Mouse (Mus musculus) stomach, embryonic 16.5 days (tissue): Measurements from ENCODE around the gene Ewsr1. TPM values are rescaled to one million over a fixed set of nuclear protein-coding genes. Genes with fewer than 3 reads are reported as not detected.
A peak's percentile ranks its signal among the peaks of the same experiment; 100 is the strongest.

Source experiments
- ATAC-seq: fragments of 200-750 bp; cut with Nextera tagmentation; 2 replicates; pipeline ENCODE4 v1.8.0; 2017; ENCODE audit warnings: moderate number of reproducible peaks, moderate TSS enrichment; ENCODE audit not compliant: insufficient read depth, low FRiP score
- H3K27ac ChIP-seq: fragments of 300-500 bp; sonication (generic); 2 replicates; pipeline ENCODE4 v1.5.1; 2014; ENCODE audit warnings: low read length
- H3K27me3 ChIP-seq: fragments of 300-500 bp; sonication (generic); 2 replicates; pipeline ENCODE4 v1.6.1; 2014; ENCODE audit warnings: low read length, control low read depth, mixed read lengths; ENCODE audit not compliant: control insufficient read depth, insufficient read depth
- H3K36me3 ChIP-seq: fragments of 300-500 bp; sonication (generic); 2 replicates; pipeline ENCODE4 v1.6.1; 2014; ENCODE audit warnings: low read length; ENCODE audit not compliant: control insufficient read depth, insufficient read depth
- H3K4me1 ChIP-seq: fragments of 300-500 bp; sonication (generic); 2 replicates; pipeline ENCODE4 v1.6.1; 2014; ENCODE audit warnings: low read length, control low read depth, mixed read lengths; ENCODE audit not compliant: control insufficient read depth, insufficient read depth
- H3K4me2 ChIP-seq: fragments of 300-500 bp; sonication (generic); 2 replicates; pipeline ENCODE4 v1.6.1; 2014; ENCODE audit warnings: low read depth, low read length, mixed read lengths
- H3K4me3 ChIP-seq: fragments of 300-500 bp; sonication (generic); replicated peaks from 2 replicates; pipeline ENCODE4 v1.5.1; 2014; ENCODE audit warnings: mild to moderate bottlenecking, low read length
- H3K9ac ChIP-seq: fragments of 300-500 bp; sonication (generic); 2 replicates; pipeline ENCODE4 v1.6.1; 2014; ENCODE audit warnings: low read length
- H3K9me3 ChIP-seq: fragments of 300-500 bp; sonication (generic); replicated peaks from 2 replicates; pipeline ENCODE4 v1.6.1; 2016; ENCODE audit warnings: low read length, control low read depth; ENCODE audit not compliant: control insufficient read depth
- WGBS: fragments of 180-500 bp; shearing (Covaris S2); extraction: QIAGEN DNeasy Blood & Tissue Kit; methylation state at CpG from one replicate; pipeline ENCODE4 v1.1.7; 2014; 5-methylcytosine and 5-hydroxymethylcytosine counted together
- polyA plus RNA-seq: library from polyadenylated mRNA; unstranded; fragments of >200 nt; fragmentation: Nextera tagmentation; extraction: Ambion mirVana; gene quantifications from 2 replicates; pipeline ENCODE4 v1.2.1, GENCODE M21; 2015

The Ewsr1 gene
- polyA plus RNA-seq, 1 experiment from 2014 or later, result 537 TPM

- Histone ChIP-seq H3K9me3 (no peaks in the 10 kb centered on the region), H3K4me3 (no peak overlapping the region), H3K4me2 (no peak overlapping the region), H3K27ac (no peak overlapping the region), H3K4me1 (no peaks in the 10 kb centered on the region), H3K9ac (no peak overlapping the region), H3K27me3 (no peaks in the 10 kb centered on the region), H3K36me3 (no peaks in the 10 kb centered on the region)
- WGBS, result 72% methylated on average over 4 of the region's 4 CpGs
- no peak for ATAC-seq
These were observed 31.1 kb upstream of the Ewsr1 start for GRCm38 (mm10) chr11:5130111-5130665.

- Histone ChIP-seq H3K36me3 (no peaks in the 10 kb centered on the region), H3K27me3 (no peaks in the 10 kb centered on the region), H3K4me2 (no peak overlapping the region), H3K4me1 (no peaks in the 10 kb centered on the region), H3K9ac (no peak overlapping the region), H3K4me3 (no peak overlapping the region), H3K9me3 (no peaks in the 10 kb centered on the region), H3K27ac (no peak overlapping the region)
- no peak for ATAC-seq
- WGBS, result 54% methylated on average over 5 of the region's 5 CpGs
These were observed 30.0 kb upstream of the Ewsr1 start for GRCm38 (mm10) chr11:5129035-5129480.

GRCm38 (mm10) chr11:5125713-5126112 is 26.6 kb upstream of the Ewsr1 start:
- no peak overlapping the region for H3K4me2 ChIP-seq
- ATAC-seq, result no peak
- H3K9ac ChIP-seq, result no peak overlapping the region
- H3K4me1 ChIP-seq, result no peaks in the 10 kb centered on the region
- H3K27ac ChIP-seq, result no peak overlapping the region
- no peak overlapping the region for H3K4me3 ChIP-seq
- 77% methylated on average over 4 of the region's 4 CpGs for WGBS
- no peaks in the 10 kb centered on the region for H3K36me3 ChIP-seq
- H3K9me3 ChIP-seq, result no peaks in the 10 kb centered on the region
- no peaks in the 10 kb centered on the region for H3K27me3 ChIP-seq

- Histone ChIP-seq H3K27me3 (no peaks in the 10 kb centered on the region), H3K4me1 (no peaks in the 10 kb centered on the region), H3K9ac (no peak overlapping the region), H3K4me3 (no peak overlapping the region), H3K27ac (no peak overlapping the region), H3K9me3 (no peaks in the 10 kb centered on the region), H3K36me3 (no peaks in the 10 kb centered on the region), H3K4me2 (no peak overlapping the region)
- ATAC-seq, result peak; percentile 69
- WGBS, result 28% methylated on average over 13 of the region's 13 CpGs
These were observed 16.0 kb upstream of the Ewsr1 start for GRCm38 (mm10) chr11:5114931-5115581.

- H3K27me3 ChIP-seq, result no peaks in the 10 kb centered on the region
- H3K4me3 ChIP-seq, result no peak overlapping the region
- 79% methylated on average over 7 of the region's 7 CpGs for WGBS
- no peaks in the 10 kb centered on the region for H3K9me3 ChIP-seq
- no peak for ATAC-seq
- H3K36me3 ChIP-seq, result no peaks in the 10 kb centered on the region
- H3K27ac ChIP-seq, result no peak overlapping the region
- H3K4me1 ChIP-seq, result no peaks in the 10 kb centered on the region
- H3K4me2 ChIP-seq, result no peak overlapping the region
- H3K9ac ChIP-seq, result no peak overlapping the region
These were observed 14.6 kb upstream of the Ewsr1 start for GRCm38 (mm10) chr11:5113645-5114044.

GRCm38 (mm10) chr11:5109441-5109840 is 10.4 kb upstream of the Ewsr1 start:
- 64% methylated on average over 8 of the region's 8 CpGs for WGBS
- H3K4me2 ChIP-seq, result no peak overlapping the region
- H3K9ac ChIP-seq, result no peak overlapping the region
- no peaks in the 10 kb centered on the region for H3K36me3 ChIP-seq
- no peak overlapping the region for H3K4me3 ChIP-seq
- ATAC-seq, result no peak
- H3K27me3 ChIP-seq, result no peaks in the 10 kb centered on the region
- H3K4me1 ChIP-seq, result no peaks in the 10 kb centered on the region
- H3K27ac ChIP-seq, result no peak overlapping the region
- no peaks in the 10 kb centered on the region for H3K9me3 ChIP-seq

- Histone ChIP-seq H3K4me1 (peaks cover 15% of the 10 kb centered on the region; the same call in 1 of the 2 replicates), H3K36me3 (no peaks in the 10 kb centered on the region), H3K4me3 (no peak overlapping the region), H3K27ac (no peak overlapping the region), H3K9me3 (no peaks in the 10 kb centered on the region), H3K27me3 (no peaks in the 10 kb centered on the region), H3K4me2 (no peak overlapping the region), H3K9ac (no peak overlapping the region)
- 99% methylated on average over 4 of the region's 4 CpGs for WGBS
- no peak for ATAC-seq
These were observed 5.0 kb upstream of the Ewsr1 start for GRCm38 (mm10) chr11:5103986-5104509.

- ATAC-seq, result no peak
- Histone ChIP-seq H3K27me3 (no peaks in the 10 kb centered on the region), H3K4me1 (peaks cover 17% of the 10 kb centered on the region; the same call in 1 of the 2 replicates), H3K9me3 (no peaks in the 10 kb centered on the region), H3K27ac (no peak overlapping the region), H3K4me3 (no peak overlapping the region), H3K9ac (no peak overlapping the region), H3K4me2 (no peak overlapping the region), H3K36me3 (no peaks in the 10 kb centered on the region)
- 86% methylated on average over 7 of the region's 7 CpGs for WGBS
These were observed 3.3 kb upstream of the Ewsr1 start for GRCm38 (mm10) chr11:5102384-5102783.

GRCm38 (mm10) chr11:5101641-5102040 is 2.6 kb upstream of the Ewsr1 start:
- no peak overlapping the region for H3K27ac ChIP-seq
- H3K9ac ChIP-seq, result 0 out of 2 replicates have a peak overlapping the region, but pooled peaks have one; percentile 100
- no peak overlapping the region for H3K4me3 ChIP-seq
- 78% methylated on average over 6 of the region's 6 CpGs for WGBS
- H3K36me3 ChIP-seq, result no peaks in the 10 kb centered on the region
- H3K4me1 ChIP-seq, result peaks cover 25% of the 10 kb centered on the region
- no peak for ATAC-seq
- H3K27me3 ChIP-seq, result no peaks in the 10 kb centered on the region
- no peaks in the 10 kb centered on the region for H3K9me3 ChIP-seq
- no peak overlapping the region for H3K4me2 ChIP-seq
